Mouse (Mus musculus) MEL (cell line): ENCODE measurements around the gene Usp53. TPM values are rescaled to one million over a fixed set of nuclear protein-coding genes. Genes with fewer than 3 reads are reported as not detected.
A peak's percentile ranks its signal among the peaks of the same experiment; 100 is the strongest.

Experiments used
- DNase-seq: peaks from one replicate; pipeline ENCODE4 v3.0.0; 2011; ENCODE audit warnings: low read depth, low spot score
- H3K27ac ChIP-seq: 2 replicates; pipeline ENCODE4 v1.5.1; 2012; ENCODE audit warnings: low read depth, mild to moderate bottlenecking, control low read depth, low read length, moderate library complexity; ENCODE audit not compliant: control insufficient read depth
- H3K27me3 ChIP-seq, 2 experiments: fragments of 150-350 bp in 1 of 2; sonication (generic) in 1 of 2; 2 replicates each; pipeline ENCODE4 v1.6.1; 2012; ENCODE audit warnings: low read length in 2 of 2, mild to moderate bottlenecking in 2 of 2, improper control_type of control experiment in 1 of 2, moderate library complexity in 1 of 2; ENCODE audit not compliant: insufficient read depth in 2 of 2, control insufficient read depth in 1 of 2
- H3K36me3 ChIP-seq, 2 experiments: 2 replicates each; pipeline ENCODE4 v1.6.1; 2012 to 2014; ENCODE audit warnings: low read length in 2 of 2, improper control_type of control experiment in 1 of 2, inconsistent platforms in 1 of 2, mild to moderate bottlenecking in 1 of 2; ENCODE audit not compliant: insufficient read depth in 2 of 2, control insufficient read depth in 1 of 2
- H3K4me1 ChIP-seq, 2 experiments: fragments of 150-350 bp in 1 of 2; sonication (generic) in 1 of 2; 2 replicates each; pipeline ENCODE4 v1.6.1; 2012; ENCODE audit warnings: low read length in 2 of 2, improper control_type of control experiment in 1 of 2, mild to moderate bottlenecking in 1 of 2; ENCODE audit not compliant: insufficient read depth in 2 of 2, control insufficient read depth in 1 of 2
- H3K4me3 ChIP-seq, 2 experiments: fragments of 150-350 bp in 1 of 2; sonication (generic) in 1 of 2; 2 replicates each; pipeline ENCODE4 v1.5.1; 2012; ENCODE audit warnings: low read depth in 2 of 2, low read length in 2 of 2, mild to moderate bottlenecking in 2 of 2, moderate library complexity in 2 of 2, control low read depth in 1 of 2, improper control_type of control experiment in 1 of 2; ENCODE audit not compliant: control insufficient read depth in 1 of 2, insufficient read depth in 1 of 2
- H3K79me2 ChIP-seq: 2 replicates; pipeline ENCODE4 v1.6.1; 2012; ENCODE audit warnings: mild to moderate bottlenecking, low read length, moderate library complexity; ENCODE audit not compliant: control insufficient read depth, poor library complexity, insufficient read depth
- H3K9ac ChIP-seq: 2 replicates; pipeline ENCODE4 v1.6.1; 2012; ENCODE audit warnings: low read depth, mild to moderate bottlenecking, control low read depth, low read length, moderate library complexity; ENCODE audit not compliant: control insufficient read depth, poor library complexity, severe bottlenecking
- H3K9me3 ChIP-seq: fragments of 150-350 bp; sonication (generic); replicated peaks from 2 replicates; pipeline ENCODE4 v1.6.1; 2012; ENCODE audit warnings: mild to moderate bottlenecking, low read length, improper control_type of control experiment, moderate library complexity; ENCODE audit not compliant: insufficient read depth
- BHLHE40 ChIP-seq: IDR thresholded peaks from 2 replicates; pipeline ENCODE4 v1.6.1; 2012; ENCODE audit warnings: low read depth, mild to moderate bottlenecking, inconsistent platforms, low read length, improper control_type of control experiment, borderline replicate concordance
- E2F4 ChIP-seq: IDR thresholded peaks from 2 replicates; pipeline ENCODE4 v1.6.1; 2011; ENCODE audit warnings: low read depth, low read length, improper control_type of control experiment, borderline replicate concordance
- GATA1 ChIP-seq: IDR thresholded peaks from 2 replicates; pipeline ENCODE4 v1.6.1; 2011; ENCODE audit warnings: low read depth, low read length, improper control_type of control experiment
- KAT2A ChIP-seq: conservative IDR thresholded peaks from 2 replicates; pipeline ENCODE4 v1.6.1; 2012; ENCODE audit warnings: low read depth, low read length, improper control_type of control experiment, inconsistent platforms
- NRF1 ChIP-seq: IDR thresholded peaks from 2 replicates; pipeline ENCODE4 v1.6.1; 2014; ENCODE audit warnings: low read depth, mild to moderate bottlenecking, inconsistent platforms, low read length, improper control_type of control experiment, moderate library complexity; ENCODE audit not compliant: poor library complexity, insufficient read depth, severe bottlenecking
- POLR2AphosphoS2 ChIP-seq: IDR thresholded peaks from 2 replicates; pipeline ENCODE4 v1.6.1; 2011; ENCODE audit warnings: low read length, improper control_type of control experiment
- RCOR1 ChIP-seq: IDR thresholded peaks from 2 replicates; pipeline ENCODE4 v1.6.1; 2012; ENCODE audit warnings: low read depth, mild to moderate bottlenecking, inconsistent platforms, low read length, improper control_type of control experiment
- SMC3 ChIP-seq: IDR thresholded peaks from 2 replicates; pipeline ENCODE4 v1.6.1; 2011; ENCODE audit warnings: low read depth, low read length, improper control_type of control experiment
- TAL1 ChIP-seq: IDR thresholded peaks from 2 replicates; pipeline ENCODE4 v1.6.1; 2012; ENCODE audit warnings: mild to moderate bottlenecking, inconsistent platforms, low read length, moderate library complexity, mixed read lengths
- TBP ChIP-seq: IDR thresholded peaks from 2 replicates; pipeline ENCODE4 v1.8.0; 2011; ENCODE audit warnings: low read depth, low read length, improper control_type of control experiment
- USF1 ChIP-seq: IDR thresholded peaks from 2 replicates; pipeline ENCODE4 v1.6.1; 2014; ENCODE audit warnings: low read depth, mild to moderate bottlenecking, inconsistent platforms, low read length, improper control_type of control experiment, moderate library complexity
- USF2 ChIP-seq, 2 experiments: IDR thresholded peaks; 2 replicates each; pipeline ENCODE4 v1.6.1; 2011 to 2012; ENCODE audit warnings: improper control_type of control experiment in 2 of 2, low read length in 2 of 2, borderline replicate concordance in 1 of 2, inconsistent platforms in 1 of 2, low read depth in 1 of 2, mild to moderate bottlenecking in 1 of 2; ENCODE audit not compliant: insufficient read depth in 1 of 2
- ZKSCAN1 ChIP-seq: IDR thresholded peaks from 2 replicates; pipeline ENCODE4 v1.6.1; 2012; ENCODE audit warnings: low read depth, mild to moderate bottlenecking, inconsistent platforms, low read length, improper control_type of control experiment, moderate library complexity
- ZMIZ1 ChIP-seq: IDR thresholded peaks from 2 replicates; pipeline ENCODE4 v1.6.1; 2012; ENCODE audit warnings: low read depth, mild to moderate bottlenecking, inconsistent platforms, low read length, improper control_type of control experiment, moderate library complexity
- polyA plus RNA-seq, 2 experiments: library from polyadenylated mRNA; stranded (reverse) in 1 of 2; unstranded in 1 of 2; fragments of >175 nt in 1 of 2; fragments of >200 nt in 1 of 2; gene quantifications; 2 replicates each; pipeline versions ENCODE4 v1.2.1 to v1.2.4; 2012; ENCODE audit warnings: low replicate concordance in 2 of 2, low read depth in 1 of 2; ENCODE audit not compliant: insufficient read length in 2 of 2, insufficient read depth in 1 of 2, missing spikeins in 1 of 2
- total RNA-seq: library from RNA; depleted of rRNA; stranded (reverse); fragments of 300-350 nt; gene quantifications from 2 replicates; pipeline ENCODE4 v1.2.3, GENCODE M21; 2012

Gene Usp53
- total and polyA plus RNA-seq, 3 experiments: 2.0 to 2.7 TPM; not detected in 1

DNA sequence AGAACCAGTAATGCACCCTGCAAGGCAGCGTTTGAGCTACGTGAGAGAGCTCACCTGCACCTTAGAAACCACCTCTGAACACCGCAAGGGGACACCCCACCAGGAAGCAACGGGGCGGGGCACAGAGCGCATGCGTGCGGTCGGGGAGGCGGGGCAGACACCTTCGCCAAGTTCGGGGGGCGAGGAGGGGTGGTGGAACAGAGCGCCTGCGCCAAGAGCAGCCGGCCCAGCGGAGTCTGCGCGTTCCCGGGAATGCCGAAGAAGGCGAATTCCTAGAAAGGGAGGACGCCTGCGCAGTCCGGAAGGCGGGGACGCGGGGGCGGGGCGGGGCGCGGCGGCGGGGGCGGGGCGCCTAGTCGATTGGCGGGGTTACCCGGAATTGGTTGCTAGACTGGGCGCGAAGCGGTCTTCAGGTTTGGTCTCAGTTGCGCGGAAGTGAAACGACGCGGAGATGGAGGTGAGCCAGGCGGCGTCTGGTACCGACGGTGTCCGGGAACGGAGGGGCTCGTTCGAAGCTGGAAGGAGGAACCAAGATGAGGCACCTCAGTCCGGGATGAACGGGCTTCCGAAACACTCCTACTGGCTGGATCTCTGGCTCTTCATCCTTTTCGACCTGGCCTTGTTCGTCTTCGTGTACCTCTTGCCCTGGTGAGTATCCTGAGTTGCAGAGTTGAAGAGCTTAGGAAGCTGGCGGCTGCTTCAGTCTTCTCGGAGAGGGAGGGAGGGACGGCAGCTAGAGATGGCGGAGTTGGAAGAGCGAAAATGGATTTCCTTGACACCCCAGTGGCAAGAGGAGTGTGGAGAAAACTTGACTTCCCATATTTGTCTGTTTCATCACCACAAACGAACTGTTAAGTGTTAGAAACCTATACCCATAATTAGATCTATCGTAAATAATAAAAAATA, 60.0 kb downstream of the Usp53 start, which contains the start of gene 1810037I17Rik (continued):
- TF ChIP-seq SMC3: no peak
- 0 out of 2 replicates have a peak, but pooled peaks have one; percentile 7 for TF ChIP-seq BHLHE40
- TF ChIP-seq E2F4: no peak
- TF ChIP-seq POLR2AphosphoS2: peak; percentile 57; the same call in 1 of the 2 replicates
- TF ChIP-seq USF1: 0 out of 2 replicates have a peak, but pooled peaks have one; percentile 22
- no peak for TF ChIP-seq GATA1
- TF ChIP-seq USF2 (IDR thresholded peaks at IDR 0.05; ENCODE audit: borderline replicate concordance in 1 of 2, insufficient read depth in 1 of 2, low read depth in 1 of 2, low read length in 2 of 2): no peak
- TF ChIP-seq RCOR1: 0 out of 2 replicates have a peak, but pooled peaks have one; percentile 39
- no peak for TF ChIP-seq ZKSCAN1
- peak; percentile 62; the same call in 1 of the 2 replicates for TF ChIP-seq ZMIZ1

DNA sequence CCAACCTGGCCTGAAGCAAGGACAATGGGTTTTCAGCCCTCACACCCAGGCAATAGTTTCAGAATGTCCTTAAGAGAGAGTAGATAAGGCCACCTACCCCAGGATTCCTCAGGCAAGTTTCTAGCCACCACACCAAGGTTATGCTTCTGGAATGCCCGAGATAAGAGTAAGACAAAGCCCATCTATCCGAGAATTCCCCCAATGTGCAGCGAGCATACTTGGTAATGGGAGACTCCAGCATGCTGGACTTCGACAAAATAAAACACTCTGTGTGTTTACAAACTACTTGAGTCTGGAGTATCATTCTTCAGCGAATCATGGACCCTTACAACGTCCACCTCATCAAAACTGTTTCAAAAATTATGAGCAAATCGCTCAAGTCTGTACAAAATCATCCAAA, 61.2 kb downstream of the Usp53 start:
- H3K4me3 ChIP-seq: peak overlapping the region; percentile 38 to 88
- peaks cover 9% of the 10 kb centered on the region for H3K79me2 ChIP-seq
- peaks cover 0 to 33% of the 10 kb centered on the region in 2 experiments; a peak in 2 of 4 replicates for H3K36me3 ChIP-seq
- no peaks in the 10 kb centered on the region for H3K9me3 ChIP-seq
- H3K27me3 ChIP-seq: no peaks in the 10 kb centered on the region
- H3K4me1 ChIP-seq: peaks cover 18 to 30% of the 10 kb centered on the region in 2 experiments
- H3K27ac ChIP-seq: peak overlapping the region; percentile 53
- peak; percentile 64 for DNase-seq
- TF ChIP-seq GATA1: peak; percentile 10; the same call in 1 of the 2 replicates
- peak; percentile 41 for TF ChIP-seq TAL1
- TF ChIP-seq NRF1: no peak
- no peak for TF ChIP-seq KAT2A
- TF ChIP-seq TBP: no peak
- peak overlapping the region; percentile 31 for H3K9ac ChIP-seq
